Mouse (Mus musculus): ENCODE data around the gene Rhof.

Rhof gene

GRCm38 (mm10) chr5:123148073-123148722 is 15.7 kb upstream of the Rhof start:
- DNase-seq (ENCODE audit: low spot score), result no peak

- no peak for DNase-seq (ENCODE audit: low spot score)
Observed at GRCm38 (mm10) chr5:123147569-123147968, 15.1 kb upstream of the Rhof start.

GRCm38 (mm10) chr5:123146357-123146756 is 13.9 kb upstream of the Rhof start:
- DNase-seq (ENCODE audit: low spot score), result no peak

GRCm38 (mm10) chr5:123144746-123145590 is 12.5 kb upstream of the Rhof start:
- no peak for DNase-seq (ENCODE audit: low spot score)

DNA sequence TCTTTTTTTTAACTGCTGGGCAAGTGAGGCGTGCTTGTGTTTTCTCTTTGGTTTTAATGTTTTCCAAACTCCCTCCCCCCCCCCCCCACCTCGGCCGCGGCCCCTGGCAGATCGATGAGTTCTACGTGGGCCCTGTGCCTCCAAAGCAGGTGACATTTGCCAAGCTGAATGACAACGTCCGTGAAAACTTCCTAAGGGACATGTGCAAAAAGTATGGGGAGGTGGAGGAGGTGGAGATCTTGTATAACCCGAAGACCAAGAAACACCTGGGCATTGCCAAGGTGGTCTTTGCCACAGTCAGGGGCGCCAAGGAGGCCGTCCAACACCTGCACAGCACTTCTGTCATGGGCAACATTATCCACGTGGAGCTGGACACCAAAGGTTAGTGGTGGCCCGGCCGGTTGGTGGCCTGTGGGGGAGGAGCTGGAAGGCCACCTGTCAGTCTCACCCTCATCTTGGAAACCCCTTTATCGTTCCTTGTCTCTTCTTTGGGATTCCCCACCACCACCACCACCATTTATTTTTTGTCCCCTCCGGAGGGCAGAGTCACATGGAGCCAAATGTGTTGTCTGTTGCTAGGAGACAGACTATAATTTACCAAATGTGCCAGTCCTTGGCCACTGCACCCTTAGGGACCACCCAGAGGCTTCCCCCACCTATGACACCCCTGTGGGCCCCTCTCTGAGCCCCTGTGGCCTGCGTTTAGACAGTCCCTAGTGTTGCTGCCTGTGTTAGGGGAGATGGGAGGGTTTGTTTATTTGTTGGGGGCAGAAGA is 11.7 kb upstream of the Rhof start:
- DNase-seq (ENCODE audit: low spot score), result no peak

DNA sequence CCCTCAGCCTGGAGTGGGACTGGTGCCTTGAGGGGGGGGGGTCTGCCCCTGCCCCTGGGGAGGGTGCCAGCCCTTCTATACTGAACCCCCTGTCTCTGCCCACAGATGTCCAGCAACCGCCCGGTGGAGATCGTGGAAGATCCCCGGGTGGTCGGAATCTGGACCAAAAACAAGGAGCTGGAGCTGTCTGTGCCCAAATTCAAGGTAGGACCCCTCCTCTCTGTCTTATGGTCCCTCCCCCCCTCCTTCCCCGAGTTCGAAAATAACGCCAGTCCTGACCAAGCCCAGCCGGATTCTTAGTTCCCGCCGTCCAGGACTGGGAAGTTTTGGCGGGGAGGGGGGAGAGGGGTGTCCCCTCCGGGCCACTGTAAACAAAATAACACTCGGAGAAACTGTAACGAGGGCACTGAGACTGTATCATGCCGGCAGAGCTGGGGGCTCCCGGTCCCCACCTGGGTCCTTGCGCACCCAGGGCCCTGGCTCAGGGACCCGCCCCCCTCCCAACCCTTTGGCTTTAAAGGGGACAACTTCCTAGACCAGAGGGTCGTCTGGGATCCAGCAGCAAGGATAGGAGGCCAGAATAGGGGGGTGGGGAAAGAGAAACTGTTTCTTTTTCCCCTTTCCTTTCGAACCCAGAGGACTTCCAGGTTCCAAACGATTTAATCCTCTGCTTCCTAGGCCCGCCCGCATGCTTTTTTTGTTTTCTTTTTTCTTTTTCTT is 10.9 kb upstream of the Rhof start:
- peak; percentile 67 for DNase-seq (ENCODE audit: low spot score)

DNA sequence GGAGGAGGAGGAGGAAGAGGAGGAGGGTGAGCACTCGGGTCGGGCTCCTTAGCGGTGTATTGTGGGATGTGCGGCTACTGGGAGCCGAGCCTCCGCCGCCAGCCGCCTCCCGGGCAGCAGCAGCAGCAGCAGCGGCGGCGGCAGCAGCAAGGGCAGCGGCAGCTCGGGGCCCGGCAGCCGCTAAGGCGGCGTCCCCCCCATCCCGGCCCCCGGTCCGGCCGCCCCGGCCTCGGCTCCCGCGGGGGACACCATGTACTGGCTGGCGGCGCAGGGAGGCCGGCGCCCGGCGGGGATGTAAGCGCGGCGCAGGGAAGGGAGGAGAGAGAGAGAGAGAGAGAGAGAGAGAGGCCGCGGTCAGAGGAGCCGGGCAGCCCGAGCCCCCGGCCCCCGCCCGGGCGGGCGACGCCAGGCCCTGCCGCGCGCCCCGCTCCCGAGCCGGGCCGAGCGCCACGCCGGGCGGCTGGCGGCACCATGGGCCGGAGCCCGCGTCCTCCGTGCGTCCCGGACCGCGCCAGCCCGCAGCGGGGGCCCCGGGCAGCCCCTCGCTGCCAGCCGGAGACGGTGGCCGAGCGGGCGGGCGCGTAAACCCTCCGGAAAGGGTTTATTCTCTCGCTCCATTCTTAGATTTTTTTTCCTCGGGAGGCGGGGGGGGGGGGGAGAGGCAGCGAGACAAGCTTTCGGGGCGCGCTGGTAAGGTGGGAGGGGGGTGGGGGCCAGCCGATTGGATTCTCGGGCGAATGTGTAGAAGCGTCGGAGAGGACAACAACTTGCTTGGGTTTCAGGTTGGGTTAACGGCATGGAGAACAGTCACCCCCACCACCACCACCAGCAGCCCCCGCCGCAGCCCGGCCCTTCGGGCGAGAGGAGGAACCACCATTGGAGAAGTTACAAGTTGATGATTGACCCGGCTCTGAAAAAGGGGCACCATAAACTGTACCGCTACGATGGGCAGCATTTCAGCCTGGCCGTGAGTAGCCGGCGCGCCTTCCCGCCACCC is 10.0 kb upstream of the Rhof start, which contains the start of gene Setd1b:
TSS of gene Setd1b (plus strand) at position 33 of the 997 bp plus-strand sequence.
- peak; percentile 40 for DNase-seq (ENCODE audit: low spot score)

GRCm38 (mm10) chr5:123141555-123142160 is 9.2 kb upstream of the Rhof start:
- DNase-seq (ENCODE audit: low spot score), result peak; percentile 40

GRCm38 (mm10) chr5:123140694-123141554 is 8.4 kb upstream of the Rhof start:
- peak; percentile 82 for DNase-seq (ENCODE audit: low spot score)

- no peak for DNase-seq (ENCODE audit: low spot score)
Observed at GRCm38 (mm10) chr5:123139722-123140627, 7.5 kb upstream of the Rhof start.

DNA sequence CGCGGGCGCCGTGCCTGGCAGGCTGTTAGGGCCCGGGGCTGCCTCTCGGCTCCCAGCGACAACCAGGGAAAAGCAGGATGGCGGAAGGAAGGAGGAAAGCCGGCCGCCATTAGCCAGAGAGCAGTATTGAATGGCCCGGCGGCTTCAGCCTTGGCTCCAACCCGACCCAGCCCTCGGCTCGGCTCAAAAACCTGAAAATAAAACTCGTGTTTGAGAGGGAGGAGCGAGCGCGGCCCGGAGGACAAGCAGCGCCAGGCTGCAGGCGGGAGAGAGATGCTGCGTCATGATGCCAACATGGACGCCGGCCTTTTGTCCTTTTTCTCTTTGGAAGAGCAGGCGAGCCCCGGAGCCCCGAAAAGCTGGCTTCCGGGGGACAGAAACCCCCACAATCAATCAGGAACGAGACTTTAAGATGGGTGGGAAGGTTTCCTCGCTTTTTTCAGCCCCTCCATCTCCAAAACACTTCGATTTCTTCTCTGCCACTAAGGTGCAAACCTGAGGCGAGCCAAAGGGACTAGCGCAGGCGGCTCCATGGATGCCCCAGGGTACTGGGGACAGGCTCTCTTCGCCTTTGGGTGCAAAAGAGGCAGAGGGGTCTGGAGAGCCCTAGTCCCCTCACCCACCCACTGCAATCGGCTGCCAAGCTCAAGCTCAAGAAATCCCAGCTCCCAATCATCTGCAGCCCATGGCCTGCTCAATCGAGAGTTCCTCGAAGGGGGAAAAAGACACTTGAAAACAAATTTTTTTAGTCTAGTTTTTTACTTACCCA is 6.6 kb upstream of the Rhof start:
- peak; percentile 67 for DNase-seq (ENCODE audit: low spot score)

- DNase-seq (ENCODE audit: low spot score), result peak; percentile 65
Observed at GRCm38 (mm10) chr5:123138230-123138911, 5.9 kb upstream of the Rhof start.

DNA sequence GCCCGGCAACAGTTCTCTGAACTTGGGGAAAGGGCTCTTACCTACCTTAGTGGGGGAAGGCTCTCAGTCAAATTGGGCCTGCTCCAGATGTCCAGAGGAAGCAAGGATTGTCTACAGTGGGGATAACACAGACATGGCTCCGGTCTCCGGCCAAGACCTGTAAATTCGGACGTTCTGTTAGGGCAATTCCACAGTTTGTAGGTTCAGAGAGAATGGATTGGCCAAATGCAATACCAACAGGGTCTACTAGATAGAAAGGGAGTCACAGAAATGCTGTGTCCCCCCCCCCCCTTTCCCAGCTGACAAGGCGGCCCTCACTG is 5.4 kb upstream of the Rhof start:
- peak; percentile 45 for DNase-seq (ENCODE audit: low spot score)

GRCm38 (mm10) chr5:123137044-123137909 is 4.8 kb upstream of the Rhof start:
- no peak for DNase-seq (ENCODE audit: low spot score)

DNA sequence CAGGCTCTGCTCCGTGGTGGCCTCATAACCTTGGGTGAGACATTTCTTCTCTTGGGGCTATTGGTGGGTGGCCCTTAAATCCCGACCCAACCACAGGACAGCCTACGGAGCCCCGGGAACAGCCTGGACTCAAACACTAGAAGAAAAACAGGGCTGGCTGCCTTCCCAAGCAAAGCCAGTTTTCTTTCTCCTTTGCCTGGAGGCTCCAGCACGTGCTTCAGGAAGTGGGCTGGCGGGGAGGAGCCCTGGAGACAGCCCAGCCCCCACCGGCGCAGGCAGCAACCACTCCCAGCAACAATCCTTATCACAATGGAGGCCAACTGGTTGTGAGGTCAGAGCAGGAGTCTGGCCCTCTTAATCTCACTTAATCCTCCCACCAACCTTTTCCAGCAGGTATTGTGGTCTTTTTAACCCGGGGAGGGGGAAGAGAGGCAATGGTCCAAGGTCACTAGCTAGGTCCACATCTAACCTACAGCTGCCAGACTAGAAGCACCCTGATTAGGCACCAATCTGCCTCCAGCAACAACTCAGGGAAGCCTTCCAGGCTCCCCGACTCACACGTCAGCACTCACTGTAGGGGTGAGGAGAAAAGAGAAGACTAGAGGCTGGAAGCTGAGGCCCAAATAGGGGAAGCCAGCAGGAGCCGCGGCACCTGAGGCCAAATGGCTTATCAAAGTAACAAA is 4.0 kb upstream of the Rhof start:
- DNase-seq (ENCODE audit: low spot score), result peak; percentile 66

All from MN1 (cell line).